Mouse (Mus musculus): ENCODE data around the gene Mboat2. TPM values are rescaled to one million over a fixed set of nuclear protein-coding genes. Genes with fewer than 3 reads are reported as not detected.
A peak's percentile ranks its signal among the peaks of the same experiment; 100 is the strongest.

Gene Mboat2
- polyA plus RNA-seq, 1 experiment: 6.2 TPM

DNA sequence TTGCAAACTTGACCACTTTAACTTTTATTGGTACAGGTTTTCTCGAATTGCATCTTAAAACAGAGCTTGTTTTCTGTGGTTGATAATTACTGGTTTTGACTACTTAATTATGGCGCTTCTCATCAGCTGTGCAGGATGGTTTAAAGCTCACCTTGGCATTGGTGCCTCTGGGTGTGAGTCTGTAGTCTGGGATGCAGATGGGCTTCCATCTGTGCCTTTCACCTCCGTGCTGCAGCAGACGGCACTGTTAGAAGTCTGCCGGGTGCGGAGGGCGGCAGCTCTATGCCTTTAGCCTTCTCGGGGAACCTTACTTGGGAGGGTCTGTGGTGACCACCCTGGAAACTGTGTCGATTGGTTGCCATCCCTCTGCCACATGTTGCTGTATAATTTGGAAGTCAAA is 29.8 kb downstream of the Mboat2 start:
- TF ChIP-seq POLR2A (IDR thresholded peaks at IDR 0.05; ENCODE audit: low read depth, low read length) (no peak), CTCF (conservative IDR thresholded peaks at IDR 0.05; ENCODE audit: insufficient read depth, insufficient read length, low read depth, low read length) (no peak)
- no peaks in the 10 kb centered on the region for H3K27me3 ChIP-seq (replicated peaks; ENCODE audit: control insufficient read depth, insufficient read depth, low read length)
- H3K4me1 ChIP-seq (ENCODE audit: control insufficient read depth, insufficient read depth, low read length): 0 out of 2 replicates have a peak, but pooled peaks cover 4% of the 10 kb centered on the region
- 91% methylated on average over 9 of the region's 9 CpGs for WGBS
- DNase-seq: no peak
- no peak overlapping the region for H3K27ac ChIP-seq (ENCODE audit: insufficient read depth, low read depth, low read length)
- H3K36me3 ChIP-seq (ENCODE audit: control insufficient read depth, insufficient read depth, low read length): no peaks in the 10 kb centered on the region
- no peak overlapping the region for H3K4me3 ChIP-seq (ENCODE audit: insufficient read depth, low read depth, low read length)

DNA sequence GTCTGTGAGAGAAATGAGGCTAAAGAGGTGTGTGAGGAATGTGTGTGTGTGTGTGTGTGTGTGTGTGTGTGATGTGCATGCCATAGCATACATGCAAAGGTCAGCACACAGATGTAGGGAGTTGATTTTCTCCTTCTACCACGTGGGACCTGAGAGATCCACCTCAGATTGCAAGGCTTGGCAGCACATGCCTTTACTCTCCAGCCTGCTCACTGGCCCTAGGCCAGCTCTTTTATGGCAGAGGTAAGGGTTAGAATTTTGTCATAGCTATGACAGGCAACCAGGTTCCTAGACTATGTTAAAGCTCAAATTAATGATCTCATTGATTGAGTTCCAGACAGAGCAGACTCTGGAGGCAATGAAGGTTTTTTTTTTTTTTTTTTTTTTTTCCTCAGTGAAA is 33.1 kb downstream of the Mboat2 start:
- Histone ChIP-seq H3K27ac (ENCODE audit: insufficient read depth, low read depth, low read length) (no peak overlapping the region), H3K4me1 (ENCODE audit: control insufficient read depth, insufficient read depth, low read length) (0 out of 2 replicates have a peak, but pooled peaks cover under 1% of the 10 kb centered on the region), H3K4me3 (ENCODE audit: insufficient read depth, low read depth, low read length) (no peak overlapping the region), H3K36me3 (ENCODE audit: control insufficient read depth, insufficient read depth, low read length) (no peaks in the 10 kb centered on the region), H3K27me3 (replicated peaks; ENCODE audit: control insufficient read depth, insufficient read depth, low read length) (no peaks in the 10 kb centered on the region)
- TF ChIP-seq CTCF (conservative IDR thresholded peaks at IDR 0.05; ENCODE audit: insufficient read depth, insufficient read length, low read depth, low read length) (no peak), POLR2A (IDR thresholded peaks at IDR 0.05; ENCODE audit: low read depth, low read length) (no peak)
- no peak for DNase-seq
- WGBS: 26% methylated on average over 1 of the region's 1 CpGs

DNA sequence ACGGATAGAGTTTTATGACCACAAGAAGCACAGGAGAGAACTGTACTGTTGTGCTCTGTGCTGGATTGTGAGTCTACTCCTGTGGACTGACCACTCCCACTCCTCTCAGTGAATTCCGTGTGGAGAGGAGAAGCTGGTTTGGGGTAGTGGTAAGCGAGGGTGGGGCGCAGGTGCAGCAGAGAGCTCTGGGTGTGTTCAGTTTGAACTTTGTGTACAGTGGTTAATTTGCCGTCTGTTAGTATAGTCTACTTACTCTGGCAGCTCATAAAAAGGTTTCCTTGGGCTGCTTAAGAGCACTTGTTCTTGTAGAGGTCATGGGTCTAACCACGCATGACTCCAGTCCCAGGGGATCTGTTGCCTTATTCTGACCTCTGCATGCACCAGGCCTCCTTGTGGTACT is 36.0 kb downstream of the Mboat2 start:
- no peak overlapping the region for H3K4me3 ChIP-seq (ENCODE audit: insufficient read depth, low read depth, low read length)
- no peaks in the 10 kb centered on the region for H3K36me3 ChIP-seq (ENCODE audit: control insufficient read depth, insufficient read depth, low read length)
- DNase-seq: peak; percentile 15
- H3K27me3 ChIP-seq (replicated peaks; ENCODE audit: control insufficient read depth, insufficient read depth, low read length): no peaks in the 10 kb centered on the region
- no peak overlapping the region for H3K27ac ChIP-seq (ENCODE audit: insufficient read depth, low read depth, low read length)
- H3K4me1 ChIP-seq (ENCODE audit: control insufficient read depth, insufficient read depth, low read length): 0 out of 2 replicates have a peak, but pooled peaks cover 4% of the 10 kb centered on the region
- no peak for TF ChIP-seq CTCF (conservative IDR thresholded peaks at IDR 0.05; ENCODE audit: insufficient read depth, insufficient read length, low read depth, low read length)
- no peak for TF ChIP-seq POLR2A (IDR thresholded peaks at IDR 0.05; ENCODE audit: low read depth, low read length)
- 60% methylated on average over 6 of the region's 6 CpGs for WGBS

DNA sequence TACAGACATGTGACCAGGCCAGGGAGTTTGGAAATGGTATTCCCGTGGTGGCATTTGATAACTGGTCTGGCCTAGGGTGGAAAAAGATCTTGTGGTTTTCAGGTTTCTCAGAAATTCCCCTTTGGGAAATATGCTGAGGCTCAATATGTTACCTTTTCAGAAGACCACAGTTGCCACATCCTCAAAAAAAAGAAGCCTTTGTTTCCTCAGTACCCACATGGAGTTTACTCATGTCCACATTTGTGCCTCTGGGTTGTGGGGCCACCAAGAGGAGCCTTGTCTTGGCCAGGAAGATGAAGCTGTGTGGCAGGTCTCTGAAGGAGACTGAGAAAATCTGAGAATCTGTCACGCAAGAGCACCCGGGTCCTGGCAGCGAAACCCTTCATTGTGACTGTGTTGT is 38.0 kb downstream of the Mboat2 start:
- WGBS: 82% methylated on average over 4 of the region's 4 CpGs
- no peak for DNase-seq
- no peak overlapping the region for H3K27ac ChIP-seq (ENCODE audit: insufficient read depth, low read depth, low read length)
- peaks cover 6% of the 10 kb centered on the region; the same call in 1 of the 2 replicates for H3K4me1 ChIP-seq (ENCODE audit: control insufficient read depth, insufficient read depth, low read length)
- H3K36me3 ChIP-seq (ENCODE audit: control insufficient read depth, insufficient read depth, low read length): no peaks in the 10 kb centered on the region
- TF ChIP-seq POLR2A (IDR thresholded peaks at IDR 0.05; ENCODE audit: low read depth, low read length): no peak
- TF ChIP-seq CTCF (conservative IDR thresholded peaks at IDR 0.05; ENCODE audit: insufficient read depth, insufficient read length, low read depth, low read length): no peak
- no peaks in the 10 kb centered on the region for H3K27me3 ChIP-seq (replicated peaks; ENCODE audit: control insufficient read depth, insufficient read depth, low read length)
- H3K4me3 ChIP-seq (ENCODE audit: insufficient read depth, low read depth, low read length): no peak overlapping the region

DNA sequence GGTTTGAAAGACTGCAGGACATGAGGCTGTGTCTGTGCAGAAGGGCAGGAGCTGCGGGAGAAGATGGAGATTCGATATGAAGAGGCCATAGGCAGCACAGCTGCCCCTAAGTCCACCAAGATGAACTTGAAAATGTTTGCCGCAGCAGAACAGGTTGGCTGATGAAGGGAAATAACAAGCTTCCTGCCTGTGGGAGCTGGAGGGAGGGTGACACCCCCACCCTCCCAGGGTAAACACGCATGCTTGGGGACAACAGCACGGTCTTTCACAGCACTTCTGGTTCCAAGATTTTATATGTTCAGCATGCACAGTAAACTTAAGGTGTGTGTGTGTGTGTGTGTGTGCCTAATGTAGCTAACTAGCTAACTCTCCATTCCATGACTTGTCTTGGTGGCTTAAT is 38.6 kb downstream of the Mboat2 start:
- H3K4me3 ChIP-seq (ENCODE audit: insufficient read depth, low read depth, low read length): no peak overlapping the region
- H3K4me1 ChIP-seq (ENCODE audit: control insufficient read depth, insufficient read depth, low read length): peaks cover 6% of the 10 kb centered on the region; the same call in 1 of the 2 replicates
- no peak overlapping the region for H3K27ac ChIP-seq (ENCODE audit: insufficient read depth, low read depth, low read length)
- TF ChIP-seq POLR2A (IDR thresholded peaks at IDR 0.05; ENCODE audit: low read depth, low read length) (no peak), CTCF (conservative IDR thresholded peaks at IDR 0.05; ENCODE audit: insufficient read depth, insufficient read length, low read depth, low read length) (no peak)
- H3K27me3 ChIP-seq (replicated peaks; ENCODE audit: control insufficient read depth, insufficient read depth, low read length): no peaks in the 10 kb centered on the region
- H3K36me3 ChIP-seq (ENCODE audit: control insufficient read depth, insufficient read depth, low read length): no peaks in the 10 kb centered on the region
- 49% methylated on average over 5 of the region's 5 CpGs for whole genome bisulfite sequencing
- no peak for DNase-seq

DNA sequence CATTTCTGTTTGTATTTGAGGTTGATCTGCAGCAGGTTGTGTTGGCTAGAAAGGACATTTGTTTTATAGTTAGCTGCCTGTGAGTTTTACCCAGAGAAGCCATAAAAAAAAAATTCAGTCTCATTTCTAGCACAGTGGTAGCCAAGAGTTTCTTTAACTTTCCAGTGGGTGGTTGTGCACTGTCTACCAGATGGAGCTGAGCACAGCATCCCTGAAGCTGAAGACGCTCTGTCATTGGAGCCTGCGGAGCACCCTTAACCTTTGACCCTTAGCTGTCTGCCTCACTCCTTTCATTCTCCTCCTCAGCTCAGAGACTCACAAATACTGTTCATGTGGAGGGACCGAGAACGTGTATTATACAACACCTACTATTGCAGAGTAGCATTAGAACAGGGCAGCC is 40.2 kb downstream of the Mboat2 start:
- no peak for TF ChIP-seq CTCF (conservative IDR thresholded peaks at IDR 0.05; ENCODE audit: insufficient read depth, insufficient read length, low read depth, low read length)
- no peak for TF ChIP-seq POLR2A (IDR thresholded peaks at IDR 0.05; ENCODE audit: low read depth, low read length)
- H3K4me3 ChIP-seq (ENCODE audit: insufficient read depth, low read depth, low read length): no peak overlapping the region
- no peak for DNase-seq
- no peaks in the 10 kb centered on the region for H3K36me3 ChIP-seq (ENCODE audit: control insufficient read depth, insufficient read depth, low read length)
- H3K27ac ChIP-seq (ENCODE audit: insufficient read depth, low read depth, low read length): no peak overlapping the region
- H3K4me1 ChIP-seq (ENCODE audit: control insufficient read depth, insufficient read depth, low read length): peaks cover 6% of the 10 kb centered on the region; the same call in 1 of the 2 replicates
- H3K27me3 ChIP-seq (replicated peaks; ENCODE audit: control insufficient read depth, insufficient read depth, low read length): no peaks in the 10 kb centered on the region
- 78% methylated on average over 4 of the region's 4 CpGs for WGBS

DNA sequence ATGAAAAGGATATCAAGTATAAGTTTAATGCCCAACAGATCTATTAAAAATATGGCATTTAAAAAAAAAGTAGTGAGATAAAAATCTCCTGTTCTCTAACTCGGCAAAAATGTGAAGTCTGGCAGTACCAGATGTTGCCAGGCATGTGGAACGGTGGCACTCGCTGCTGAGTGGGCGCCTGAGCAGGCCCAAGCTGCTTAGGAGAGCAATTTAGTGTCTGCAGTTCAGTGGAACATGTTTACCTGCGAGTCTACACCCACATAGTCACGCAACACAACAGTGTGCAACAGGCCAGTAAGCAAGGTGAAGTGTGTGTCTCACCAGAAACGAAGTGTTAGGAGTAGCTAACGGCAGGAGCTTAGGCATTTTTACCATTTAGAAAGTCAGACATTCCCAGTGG is 41.6 kb downstream of the Mboat2 start:
- Histone ChIP-seq H3K4me3 (ENCODE audit: insufficient read depth, low read depth, low read length) (no peak overlapping the region), H3K27ac (ENCODE audit: insufficient read depth, low read depth, low read length) (peak overlapping the region; percentile 51; the same call in 1 of the 2 replicates), H3K27me3 (replicated peaks; ENCODE audit: control insufficient read depth, insufficient read depth, low read length) (no peaks in the 10 kb centered on the region), H3K4me1 (ENCODE audit: control insufficient read depth, insufficient read depth, low read length) (peaks cover 8% of the 10 kb centered on the region; the same call in 1 of the 2 replicates), H3K36me3 (ENCODE audit: control insufficient read depth, insufficient read depth, low read length) (no peaks in the 10 kb centered on the region)
- no peak for TF ChIP-seq POLR2A (IDR thresholded peaks at IDR 0.05; ENCODE audit: low read depth, low read length)
- no peak for TF ChIP-seq CTCF (conservative IDR thresholded peaks at IDR 0.05; ENCODE audit: insufficient read depth, insufficient read length, low read depth, low read length)
- 64% methylated on average over 8 of the region's 8 CpGs for WGBS
- peak; percentile 14 for DNase-seq

All from kidney, adult 2 months (tissue).